Mouse (Mus musculus) layer of hippocampus, adult 9-11 months (tissue): ENCODE measurements around the gene Scrt2.

ENCODE experiments used
- DNase-seq: peaks from one replicate; pipeline ENCODE4 v3.0.0; 2022

Gene Scrt2

GRCm38 (mm10) chr2:152082456-152083285 lies 1.3 kb downstream of the Scrt2 start:
- no peak for DNase-seq

GRCm38 (mm10) chr2:152083411-152083810 lies 2.1 kb downstream of the Scrt2 start:
- DNase-seq, result no peak

GRCm38 (mm10) chr2:152084298-152084697 lies 3.0 kb downstream of the Scrt2 start:
- DNase-seq, result no peak

GRCm38 (mm10) chr2:152085414-152085813 lies 4.1 kb downstream of the Scrt2 start:
- DNase-seq, result no peak

- DNase-seq, result no peak
Measured at GRCm38 (mm10) chr2:152086451-152086850, 5.1 kb downstream of the Scrt2 start.

GRCm38 (mm10) chr2:152087111-152087510 lies 5.8 kb downstream of the Scrt2 start:
- DNase-seq, result no peak

- no peak for DNase-seq
Measured at GRCm38 (mm10) chr2:152089078-152089477, 7.7 kb downstream of the Scrt2 start.

GRCm38 (mm10) chr2:152089581-152089980 lies 8.3 kb downstream of the Scrt2 start:
- DNase-seq, result no peak

- DNase-seq, result no peak
Measured at GRCm38 (mm10) chr2:152090486-152090885, 9.2 kb downstream of the Scrt2 start.

GRCm38 (mm10) chr2:152091342-152092056 lies 10.2 kb downstream of the Scrt2 start:
- DNase-seq, result no peak

GRCm38 (mm10) chr2:152092927-152093326 lies 11.6 kb downstream of the Scrt2 start:
- no peak for DNase-seq

GRCm38 (mm10) chr2:152093356-152093792 lies 12.0 kb downstream of the Scrt2 start:
- DNase-seq, result no peak

GRCm38 (mm10) chr2:152094856-152095545 lies 13.7 kb downstream of the Scrt2 start:
- no peak for DNase-seq

GRCm38 (mm10) chr2:152096922-152097321 lies 15.6 kb downstream of the Scrt2 start:
- DNase-seq, result no peak

- DNase-seq, result no peak
Measured at GRCm38 (mm10) chr2:152097916-152098315, 16.6 kb downstream of the Scrt2 start.

GRCm38 (mm10) chr2:152099538-152099937 lies 18.2 kb downstream of the Scrt2 start:
- DNase-seq, result no peak

- peak; percentile 62 for DNase-seq
Measured at GRCm38 (mm10) chr2:152101761-152102160, 20.4 kb downstream of the Scrt2 start.

- peak; percentile 65 for DNase-seq
Measured at GRCm38 (mm10) chr2:152102369-152102768, 21.0 kb downstream of the Scrt2 start.

GRCm38 (mm10) chr2:152104711-152105317 lies 23.5 kb downstream of the Scrt2 start:
- no peak for DNase-seq

GRCm38 (mm10) chr2:152105318-152106224 lies 24.2 kb downstream of the Scrt2 start, which contains the start of gene Srxn1:
Gene Srxn1 (plus strand): TSS chr2:152105516.
- peak; percentile 82 for DNase-seq

- DNase-seq, result no peak
Measured at GRCm38 (mm10) chr2:152106225-152106595, 24.9 kb downstream of the Scrt2 start.

- no peak for DNase-seq
Measured at GRCm38 (mm10) chr2:152106597-152106996, 25.3 kb downstream of the Scrt2 start.
